Mouse (Mus musculus) adrenal gland, adult (tissue): Measurements from ENCODE around the gene Cpa4.

Experiments used
- DNase-seq, 2 experiments: peaks; one replicate each; pipeline ENCODE4 v3.0.0; 2022 to 2023; ENCODE audit warnings: low spot score in 1 of 2; ENCODE audit not compliant: inconsistent age in 2 of 2

Cpa4 gene

DNA sequence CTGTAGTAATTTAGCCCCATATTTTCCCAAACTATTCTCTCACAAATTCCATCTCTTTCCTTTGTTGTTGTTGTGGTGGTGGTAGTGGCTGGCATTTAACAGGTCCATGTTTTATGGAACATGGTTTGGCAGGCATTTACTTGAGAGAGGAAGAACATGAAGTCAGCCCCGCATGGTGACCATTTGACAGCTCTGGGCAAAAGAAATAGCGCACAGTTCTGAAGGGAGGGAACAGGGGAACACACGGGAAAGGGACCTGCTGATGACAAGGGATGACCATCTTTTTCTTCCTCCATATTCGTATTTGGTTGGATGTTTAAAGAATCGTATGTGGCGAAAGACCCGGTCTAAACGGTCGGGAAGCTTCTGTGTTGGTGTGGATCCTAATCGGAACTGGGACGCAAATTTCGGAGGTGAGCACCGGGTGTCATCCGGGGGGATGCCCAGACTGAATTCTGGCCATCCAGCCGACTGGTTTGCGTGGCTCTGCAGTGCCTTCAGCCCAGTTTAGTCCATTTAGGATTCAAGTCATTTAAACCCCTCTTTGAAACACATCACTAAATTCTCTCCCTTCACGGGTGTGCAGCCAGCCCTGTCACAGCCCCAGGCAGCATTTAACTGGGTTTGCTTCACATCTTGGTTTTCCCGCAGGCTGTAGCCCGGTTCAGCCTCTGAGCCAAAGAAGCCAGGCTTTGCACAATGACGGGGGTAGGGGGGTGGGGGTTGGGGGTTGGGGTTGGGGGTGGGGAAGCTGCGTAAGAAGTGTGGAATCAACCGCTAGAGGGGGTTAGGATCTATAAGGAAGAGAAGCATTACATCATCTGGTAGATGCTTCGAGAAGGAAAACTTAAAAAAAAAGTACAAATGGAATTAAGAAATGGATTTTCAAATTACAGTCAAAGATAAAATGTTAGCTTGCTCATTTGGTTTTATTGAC, 16.3 kb upstream of the Cpa4 start:
- DNase-seq: peak in 1 of 2 experiments; percentile 35

DNA sequence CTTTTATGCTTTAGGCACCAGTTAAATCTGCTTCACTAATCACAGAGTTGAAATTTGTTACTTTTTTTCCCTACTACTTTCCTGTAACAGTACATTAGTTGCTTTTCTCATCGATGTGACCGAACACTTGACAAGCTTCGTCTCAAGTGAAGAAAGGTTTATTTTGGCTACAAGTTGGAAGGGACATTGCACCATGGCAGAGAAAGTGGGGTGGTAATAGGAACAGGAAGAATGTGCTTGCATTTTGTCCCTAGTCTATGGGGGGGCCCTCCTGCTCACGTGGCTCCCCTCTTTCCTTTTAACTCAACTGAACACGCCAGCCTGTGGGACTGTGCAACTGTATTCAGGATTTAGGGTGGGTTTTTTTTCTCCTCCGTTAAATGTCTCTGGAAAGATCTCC, 15.5 kb upstream of the Cpa4 start:
- DNase-seq: peak in 1 of 2 experiments; percentile 37

DNA sequence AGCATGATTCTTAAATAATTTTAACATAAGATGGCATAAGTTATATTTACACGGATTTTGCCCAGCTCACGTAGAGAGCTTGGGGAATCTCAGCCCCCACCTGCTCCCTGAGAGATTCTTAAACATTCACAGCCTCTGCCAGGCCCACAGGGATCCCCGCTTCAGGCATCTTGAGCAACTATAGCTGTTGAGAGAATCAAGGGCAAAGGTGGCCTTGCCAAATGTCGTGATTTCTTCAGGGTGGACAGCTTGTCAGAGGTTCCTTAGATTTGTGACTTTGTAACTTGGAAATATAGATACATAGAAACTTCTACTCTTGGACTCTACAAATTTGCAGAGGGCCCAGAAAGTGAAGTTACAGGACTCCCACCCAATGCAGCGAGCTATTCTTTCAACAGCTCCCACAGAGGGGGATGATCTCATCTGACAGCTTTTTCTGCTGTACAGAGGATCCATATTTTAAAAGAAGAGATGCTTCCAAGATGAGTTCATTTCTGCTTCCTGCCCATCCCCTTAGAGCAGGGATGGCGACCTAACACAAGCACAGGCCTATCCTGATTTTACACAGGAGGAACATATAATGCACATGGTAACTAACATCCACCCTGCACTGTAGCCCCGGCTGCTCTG, 14.7 kb upstream of the Cpa4 start:
- peak in 1 of 2 experiments; percentile 72 for DNase-seq

GRCm38 (mm10) chr6:30554092-30554491, 14.1 kb upstream of the Cpa4 start:
- no peak for DNase-seq

- peak in 1 of 2 experiments; percentile 54 for DNase-seq
Observed at GRCm38 (mm10) chr6:30554621-30555170, 13.5 kb upstream of the Cpa4 start.

GRCm38 (mm10) chr6:30556080-30556479, 12.1 kb upstream of the Cpa4 start:
- peak; percentile 72 to 92 for DNase-seq

DNA sequence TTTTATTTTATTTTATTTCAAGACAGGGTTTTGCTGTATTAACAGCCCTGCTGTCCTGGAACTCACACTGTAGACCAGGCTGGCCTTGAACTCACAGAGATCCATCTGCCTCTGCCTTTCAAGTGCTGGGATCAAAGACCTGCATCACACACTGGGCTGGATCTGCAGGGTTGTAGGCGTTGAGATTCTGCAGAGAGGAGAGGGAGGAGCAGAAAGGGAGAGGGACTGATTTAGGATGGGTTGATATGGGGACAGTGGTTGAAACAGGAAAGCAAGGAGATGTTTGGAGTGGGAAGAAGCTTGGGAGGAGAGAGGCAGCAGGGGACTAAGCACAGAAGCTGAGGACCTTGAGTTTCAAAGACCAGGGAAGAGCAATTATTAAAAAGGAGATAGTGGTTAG, 8.4 kb upstream of the Cpa4 start:
- peak; percentile 53 to 79 for DNase-seq

- peak in 1 of 2 experiments; percentile 63 for DNase-seq
Observed at GRCm38 (mm10) chr6:30562132-30562531, 6.0 kb upstream of the Cpa4 start.

- peak in 1 of 2 experiments; percentile 64 for DNase-seq
Observed at GRCm38 (mm10) chr6:30563575-30563974, 4.6 kb upstream of the Cpa4 start.

DNA sequence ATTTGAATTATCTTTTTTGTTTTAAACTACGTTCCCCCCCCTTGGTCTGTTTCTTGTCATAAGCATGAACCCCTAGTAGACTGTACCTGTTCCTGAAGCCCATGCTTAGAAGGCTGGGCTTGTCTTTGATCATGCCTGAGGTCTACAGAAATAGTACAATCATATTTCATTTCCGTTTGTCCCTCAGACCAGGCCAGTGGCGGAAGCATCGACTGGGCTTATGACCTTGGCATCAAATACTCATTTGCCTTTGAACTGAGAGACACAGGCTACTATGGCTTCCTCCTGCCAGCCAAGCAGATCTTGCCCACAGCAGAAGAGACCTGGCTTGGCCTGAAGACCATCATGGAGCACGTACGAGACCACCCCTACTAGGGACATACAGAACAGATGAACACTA, 4.1 kb upstream of the Cpa4 start:
- DNase-seq: peak; percentile 62 to 81

GRCm38 (mm10) chr6:30569331-30569730, 1.2 kb downstream of the Cpa4 start:
- DNase-seq: no peak

DNA sequence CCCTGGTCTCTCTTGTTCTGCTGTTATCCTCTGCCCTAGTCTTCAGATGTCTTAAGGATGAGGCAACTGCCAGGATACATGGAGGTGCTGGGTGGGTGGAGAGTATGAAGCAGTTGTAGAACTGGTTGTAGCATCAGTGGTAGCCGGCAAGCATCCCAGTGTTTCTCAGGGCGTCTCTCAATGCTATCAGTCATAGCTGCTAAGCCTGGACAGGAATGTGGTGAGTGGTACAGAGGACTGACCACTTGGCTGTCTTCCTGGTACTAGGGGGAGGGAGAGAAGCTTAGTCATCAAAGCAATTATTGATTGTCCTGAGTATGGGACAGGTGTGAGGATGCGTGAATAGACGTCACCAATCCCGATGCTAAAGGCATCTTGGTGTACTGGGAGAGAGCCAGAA, 1.8 kb downstream of the Cpa4 start:
- no peak for DNase-seq

DNA sequence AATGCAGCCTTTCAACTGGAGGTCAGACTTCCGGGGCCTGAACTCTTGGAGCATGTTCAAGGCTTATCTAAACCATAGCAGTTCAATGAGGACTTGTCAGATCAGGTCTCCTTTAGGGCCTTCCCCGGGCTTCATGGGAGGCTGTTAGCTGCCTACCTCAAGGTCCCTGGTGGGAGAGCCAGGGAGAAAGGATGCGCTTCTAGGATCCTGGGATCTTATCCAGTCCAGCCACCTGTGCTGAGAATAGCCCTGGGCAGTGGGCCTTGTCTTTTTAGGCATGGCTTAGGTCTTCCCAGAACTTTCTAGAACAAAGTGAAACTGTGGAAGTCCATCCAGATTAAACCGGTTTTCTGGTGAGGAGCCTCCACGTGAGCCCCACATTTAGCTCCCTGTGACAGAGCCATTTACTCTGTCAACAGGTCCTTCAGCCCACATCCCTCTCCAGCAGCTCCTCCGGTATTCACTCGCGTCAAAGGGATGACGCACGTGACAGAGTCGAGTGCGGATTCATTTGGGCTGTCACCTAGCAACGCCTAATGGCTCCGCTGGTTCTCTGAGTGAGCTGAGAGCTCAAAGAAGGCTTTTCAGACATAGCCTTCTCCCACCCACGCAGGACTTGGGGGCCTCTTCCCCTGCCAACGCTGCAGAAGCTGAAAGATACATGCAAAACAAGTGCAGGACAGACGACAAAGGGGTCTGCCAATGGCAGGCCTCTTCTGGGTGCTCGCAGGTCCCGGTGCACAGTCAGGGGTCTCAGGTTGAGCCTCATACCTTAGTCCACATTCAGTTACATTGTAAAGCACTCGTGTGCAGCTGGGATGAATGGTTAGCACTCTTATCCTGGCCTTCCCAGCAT, 4.5 kb downstream of the Cpa4 start:
- peak in 1 of 2 experiments; percentile 36 for DNase-seq

DNA sequence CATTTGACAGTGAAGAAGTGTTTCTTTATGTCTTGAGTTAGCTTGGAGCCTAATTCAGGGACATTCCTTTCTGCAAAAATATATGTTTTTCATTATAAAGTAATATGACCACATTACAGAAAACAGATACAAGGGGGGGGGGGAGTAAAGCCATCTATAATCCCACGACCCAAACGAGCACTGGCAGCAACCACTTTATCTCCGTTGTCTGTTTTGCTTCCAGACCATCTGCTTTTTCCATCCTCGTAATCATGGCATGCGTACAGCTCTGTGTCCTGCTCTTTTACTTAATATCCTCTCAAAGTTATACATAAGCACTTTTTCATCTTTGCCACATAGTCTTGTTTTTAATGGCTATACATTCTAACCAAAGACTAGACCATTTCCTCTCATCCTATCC, 5.2 kb downstream of the Cpa4 start:
- DNase-seq: no peak

DNA sequence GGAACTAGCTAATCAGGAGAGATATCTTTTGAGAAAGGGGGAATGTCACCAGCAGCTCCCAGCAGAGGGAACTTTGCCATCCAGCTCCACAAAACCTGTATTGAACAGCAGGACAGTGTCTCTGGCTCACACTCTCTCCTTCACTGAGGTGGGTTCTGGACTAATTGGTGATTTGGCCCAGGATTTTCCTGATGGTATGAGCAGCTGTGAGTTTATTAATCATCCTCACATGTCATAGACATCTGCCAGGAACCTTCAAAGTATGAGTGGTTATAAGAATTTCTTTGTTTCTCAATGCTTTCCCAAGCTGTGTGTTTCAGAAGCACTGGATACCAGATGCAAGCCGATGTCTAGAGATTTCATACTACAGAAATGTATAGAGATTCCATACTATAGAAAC, 6.8 kb downstream of the Cpa4 start:
- peak in 1 of 2 experiments; percentile 29 for DNase-seq

DNA sequence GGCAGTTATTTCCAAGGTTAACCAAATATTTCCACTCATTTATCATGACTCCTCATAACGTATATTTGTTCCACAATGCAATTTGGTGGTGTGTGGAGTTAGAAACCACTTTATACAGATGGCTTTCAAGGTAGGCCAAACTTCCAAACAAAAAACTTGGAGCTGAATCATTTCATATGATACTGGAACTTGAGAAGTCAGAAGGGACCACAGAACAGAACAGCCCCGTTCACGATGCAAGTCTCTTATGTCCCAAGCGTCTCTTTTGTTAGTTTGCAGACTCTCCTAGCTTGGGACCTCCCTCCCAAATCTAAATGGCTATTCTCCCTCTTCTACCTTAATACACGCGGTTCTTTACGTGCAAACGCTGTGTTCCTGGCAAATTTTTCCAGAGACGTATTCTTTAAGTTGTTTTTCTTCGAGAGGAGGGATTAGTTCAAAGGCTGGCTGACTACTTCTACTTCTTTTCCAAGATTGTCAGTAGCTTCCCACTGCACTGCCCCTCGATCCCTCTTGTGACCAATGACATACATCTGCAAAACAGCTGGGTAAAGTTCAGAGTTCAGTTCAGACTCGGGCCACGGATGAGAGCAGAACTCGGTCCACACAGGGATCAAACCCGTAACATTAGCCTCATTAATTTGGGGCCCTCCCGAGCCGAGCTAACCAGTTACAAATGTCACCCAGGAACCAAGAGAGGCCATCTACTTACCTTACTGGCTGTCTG, 8.5 kb downstream of the Cpa4 start:
- DNase-seq: no peak

DNA sequence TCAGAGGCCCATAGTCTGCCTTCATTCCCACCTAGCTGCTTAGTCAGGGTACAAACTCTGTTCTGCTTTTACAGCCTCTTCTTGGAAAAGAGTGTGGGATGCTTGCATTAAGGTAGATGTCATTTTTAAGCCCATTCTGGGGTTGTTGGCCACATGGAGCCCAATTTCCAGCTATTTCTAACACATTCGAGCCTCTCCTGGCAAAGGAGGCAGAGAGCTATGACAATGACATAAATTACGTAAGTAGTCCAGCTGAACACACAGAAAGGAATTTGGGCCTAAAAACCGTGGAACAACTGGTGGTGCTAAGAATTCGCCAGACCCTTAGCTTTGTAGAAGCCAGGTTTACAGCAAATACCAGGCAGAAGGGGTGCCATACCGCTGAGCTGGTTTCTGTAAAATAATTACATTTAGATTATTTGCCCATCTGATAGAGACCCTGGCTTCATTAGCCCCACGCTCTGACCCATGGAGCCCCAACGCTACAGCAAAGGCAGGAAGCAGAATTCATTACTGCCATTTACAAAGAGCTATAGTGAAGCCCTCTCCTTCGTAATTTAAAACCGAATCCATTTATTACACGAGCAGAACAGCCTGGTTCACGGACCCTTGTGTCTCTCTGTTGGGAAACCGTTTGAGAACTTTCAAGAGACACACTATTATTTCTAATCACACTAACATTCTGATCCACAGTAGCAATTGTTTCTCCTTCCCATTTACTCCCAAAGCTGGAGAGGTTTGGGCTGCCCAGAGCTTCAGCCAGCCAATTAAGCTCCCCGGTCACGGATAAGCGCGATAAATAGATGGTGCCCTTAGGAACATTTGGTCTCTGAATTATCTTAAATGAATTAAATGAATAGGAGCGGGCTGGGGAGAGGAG, 12.0 kb downstream of the Cpa4 start:
- no peak for DNase-seq

DNA sequence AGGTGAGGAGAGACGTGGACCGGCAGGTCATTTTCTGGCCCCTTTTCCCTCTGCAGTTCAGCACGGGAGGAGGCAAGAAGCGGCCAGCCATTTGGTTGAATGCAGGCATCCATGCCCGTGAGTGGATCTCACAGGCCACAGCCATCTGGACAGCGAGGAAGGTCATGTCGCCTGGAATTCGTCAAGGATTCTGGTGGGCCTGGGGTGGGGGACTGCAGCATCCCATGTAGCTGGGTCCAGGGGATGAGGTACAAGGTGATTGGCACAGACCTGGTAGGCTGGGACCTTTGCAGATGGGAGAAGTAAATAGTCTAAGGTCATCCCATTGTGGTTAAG, 12.6 kb downstream of the Cpa4 start:
- DNase-seq: no peak

- DNase-seq: no peak
Observed at GRCm38 (mm10) chr6:30586886-30587442, 18.8 kb downstream of the Cpa4 start.
